Mouse (Mus musculus) right cerebral cortex, postnatal 4 days (tissue): ENCODE results near the gene Rngtt.
A peak's percentile ranks its signal among the peaks of the same experiment; 100 is the strongest.
"Not testable (repeated sequence)": the region's sequence is repeated elsewhere in the genome, so short reads cannot be mapped to it uniquely, and the experiment has no call there.

Experiments used
- DNase-seq: peaks from one replicate; pipeline ENCODE4 v3.0.0-alpha.2; 2022

Gene Rngtt

DNA sequence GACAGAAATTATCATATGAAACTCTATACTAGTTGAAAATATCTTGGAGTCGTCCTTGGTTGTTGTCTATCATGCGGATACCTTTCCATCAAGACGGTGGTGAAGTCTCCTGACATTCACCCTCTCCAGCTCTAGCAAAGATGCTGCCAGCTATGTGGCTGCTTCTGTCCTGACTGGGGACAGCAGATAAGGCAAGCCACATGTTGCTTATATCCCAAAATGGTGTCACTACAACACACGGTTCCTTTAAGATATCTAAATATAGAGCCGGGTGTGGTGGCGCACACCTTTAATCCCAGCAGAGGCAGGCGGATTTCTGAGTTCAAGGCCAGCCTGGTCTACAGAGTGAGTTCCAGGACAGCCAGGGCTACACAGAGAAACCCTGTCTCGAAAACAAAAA, 140.2 kb downstream of the Rngtt start:
- DNase-seq = not testable (repeated sequence)

DNA sequence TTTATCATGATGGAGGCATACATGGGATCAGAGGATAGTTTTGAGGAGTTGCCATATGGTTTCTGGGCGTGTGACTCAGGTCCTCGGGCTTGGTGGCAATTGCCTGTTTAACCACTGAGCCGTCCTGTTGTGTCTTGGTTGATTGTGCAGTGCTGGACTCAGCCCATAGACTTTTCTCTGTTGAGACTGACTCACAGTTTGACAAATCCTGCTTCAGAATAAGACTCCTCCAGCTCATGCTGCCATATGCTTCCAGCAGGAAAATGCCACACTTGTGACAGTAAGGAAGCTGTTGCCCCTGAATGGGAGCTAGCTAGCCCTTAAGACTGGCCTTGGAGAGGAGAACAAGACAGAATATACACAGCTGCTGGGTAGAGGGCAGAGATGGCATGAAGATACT, 149.7 kb downstream of the Rngtt start:
- no peak for DNase-seq

- no peak for DNase-seq
These were observed 154.3 kb downstream of the Rngtt start for GRCm38 (mm10) chr4:33464432-33464831.

- DNase-seq = no peak
These were observed 155.8 kb downstream of the Rngtt start for GRCm38 (mm10) chr4:33465871-33466270.

DNA sequence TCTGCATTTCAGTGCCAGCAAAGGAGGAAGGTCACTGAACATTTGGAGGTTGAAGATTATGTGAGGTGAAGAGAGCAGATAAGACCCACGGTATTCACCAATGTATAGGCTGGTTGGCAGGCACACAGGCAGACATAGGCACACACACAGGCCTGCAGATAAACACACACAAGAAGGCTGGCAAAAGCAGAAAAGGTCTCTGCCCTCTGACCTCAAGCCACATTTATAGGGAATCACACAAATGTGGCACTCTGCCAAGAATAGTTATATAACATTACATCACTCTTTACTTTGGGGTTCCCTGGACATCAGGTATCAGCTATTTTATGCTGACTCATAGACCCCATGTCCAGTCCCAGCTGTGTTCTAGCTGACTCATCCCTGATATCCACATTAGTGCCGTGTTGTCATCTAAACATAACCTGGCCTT, 156.9 kb downstream of the Rngtt start:
- DNase-seq = no peak

- no peak for DNase-seq
These were observed 157.5 kb downstream of the Rngtt start for GRCm38 (mm10) chr4:33467627-33468026.

DNA sequence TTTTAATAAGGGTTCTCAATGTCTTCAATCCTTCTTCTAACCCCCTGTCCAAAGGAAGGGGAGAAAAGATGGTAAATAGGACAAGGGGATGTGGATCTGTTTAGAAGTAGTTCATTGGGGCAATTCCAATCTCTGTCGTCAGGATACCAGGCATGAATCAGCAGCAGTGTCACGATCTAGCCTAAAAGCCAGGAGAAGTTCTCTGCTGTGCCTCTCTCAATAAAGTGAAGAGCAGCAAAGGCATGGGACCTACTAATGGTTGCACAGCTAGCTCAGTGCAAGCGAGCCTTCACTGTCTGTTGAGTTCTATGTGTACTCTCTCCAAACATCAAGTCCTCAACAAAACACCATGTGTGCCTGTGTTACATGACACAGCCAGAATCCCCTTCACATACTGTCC, 158.0 kb downstream of the Rngtt start:
- DNase-seq = no peak

DNA sequence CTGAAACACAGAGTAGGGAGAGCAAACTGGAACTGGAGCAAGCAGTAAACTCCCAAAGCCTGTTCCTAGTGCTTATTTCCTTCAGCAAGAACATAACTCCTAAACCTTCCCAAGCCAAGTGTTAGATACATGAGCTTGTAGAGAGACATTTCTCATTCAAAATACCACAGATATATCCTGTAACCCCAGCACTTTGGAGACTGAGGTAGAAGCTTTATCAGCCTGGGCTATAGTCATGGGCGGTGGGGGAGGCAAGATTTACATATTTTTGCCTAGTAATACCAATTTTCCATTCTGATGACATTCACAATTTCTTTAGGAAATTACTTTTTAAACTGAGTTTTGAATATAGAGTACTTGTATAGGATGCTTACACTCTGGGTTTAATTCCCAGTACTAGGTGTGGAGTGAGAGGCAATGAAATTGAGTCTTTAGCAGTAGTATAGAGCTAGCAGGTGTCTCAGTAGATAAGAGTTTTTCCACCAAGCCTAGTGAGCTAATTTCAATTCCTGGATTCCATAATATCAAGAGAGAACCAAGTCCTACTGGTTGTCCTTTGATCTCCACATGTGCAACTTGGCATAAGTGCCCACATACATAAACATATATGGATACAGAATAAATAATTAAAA, 160.7 kb downstream of the Rngtt start:
- DNase-seq = no peak

DNA sequence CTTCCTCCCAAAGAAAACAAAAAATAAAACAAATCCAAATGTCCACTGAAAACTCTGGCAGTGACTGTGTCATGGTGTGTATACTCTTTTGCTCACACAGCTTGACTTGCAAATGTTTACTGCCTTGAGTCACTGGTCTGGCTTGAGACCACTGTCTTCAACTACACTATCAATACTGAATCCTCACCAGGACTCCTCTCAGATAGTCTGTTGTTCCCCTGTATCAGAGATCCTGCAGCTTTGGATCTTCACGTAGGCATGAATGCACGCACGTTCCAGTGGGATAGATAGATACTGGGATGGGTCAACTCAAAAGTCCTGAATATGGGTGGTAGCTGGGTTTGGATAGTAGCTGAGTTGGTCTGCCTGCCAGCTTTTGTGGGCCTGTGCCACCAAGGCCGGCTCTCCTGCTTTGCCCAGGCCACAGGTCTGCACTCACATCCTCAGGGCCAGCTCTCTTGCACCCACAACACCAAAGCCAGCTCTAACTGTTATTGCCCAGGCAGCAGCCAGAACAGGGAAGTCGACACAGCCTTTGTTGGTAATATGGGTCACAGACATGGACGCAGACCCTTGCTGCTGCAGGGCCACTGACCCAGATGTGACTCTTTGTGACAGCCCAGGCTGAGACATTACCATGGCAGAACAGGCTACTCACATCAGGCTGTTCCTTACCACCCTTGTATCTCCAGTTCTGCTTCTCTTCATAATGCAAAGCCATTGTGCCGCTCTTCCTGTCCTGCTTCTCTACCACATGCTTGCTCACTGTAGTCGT, 168.1 kb downstream of the Rngtt start:
- DNase-seq = no peak

- DNase-seq = no peak
These were observed 171.6 kb downstream of the Rngtt start for GRCm38 (mm10) chr4:33481721-33482120.

GRCm38 (mm10) chr4:33486050-33486449, 175.9 kb downstream of the Rngtt start:
- DNase-seq = no peak

- no peak for DNase-seq
These were observed 181.0 kb downstream of the Rngtt start for GRCm38 (mm10) chr4:33491108-33491507.

GRCm38 (mm10) chr4:33494377-33494776, 184.3 kb downstream of the Rngtt start:
- DNase-seq = no peak

- DNase-seq = no peak
These were observed 186.9 kb downstream of the Rngtt start for GRCm38 (mm10) chr4:33496985-33497384.

DNA sequence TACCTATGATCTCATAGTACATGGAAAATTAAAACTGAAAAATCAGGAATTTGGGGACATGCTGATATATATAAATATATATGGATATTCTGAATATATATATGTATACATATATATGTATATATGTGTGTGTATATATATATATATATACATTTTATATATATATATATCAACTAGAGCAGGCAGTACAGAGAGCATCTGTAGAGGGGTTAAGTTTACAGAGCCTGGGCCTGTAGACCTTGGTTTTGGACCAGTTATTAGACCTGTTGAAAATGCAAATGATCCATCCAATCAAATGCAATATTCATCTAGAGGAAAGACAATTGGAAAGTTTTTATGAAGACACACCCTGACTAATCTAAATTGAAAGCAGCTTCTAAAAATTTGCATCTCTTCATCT, 187.5 kb downstream of the Rngtt start:
- no peak for DNase-seq

DNA sequence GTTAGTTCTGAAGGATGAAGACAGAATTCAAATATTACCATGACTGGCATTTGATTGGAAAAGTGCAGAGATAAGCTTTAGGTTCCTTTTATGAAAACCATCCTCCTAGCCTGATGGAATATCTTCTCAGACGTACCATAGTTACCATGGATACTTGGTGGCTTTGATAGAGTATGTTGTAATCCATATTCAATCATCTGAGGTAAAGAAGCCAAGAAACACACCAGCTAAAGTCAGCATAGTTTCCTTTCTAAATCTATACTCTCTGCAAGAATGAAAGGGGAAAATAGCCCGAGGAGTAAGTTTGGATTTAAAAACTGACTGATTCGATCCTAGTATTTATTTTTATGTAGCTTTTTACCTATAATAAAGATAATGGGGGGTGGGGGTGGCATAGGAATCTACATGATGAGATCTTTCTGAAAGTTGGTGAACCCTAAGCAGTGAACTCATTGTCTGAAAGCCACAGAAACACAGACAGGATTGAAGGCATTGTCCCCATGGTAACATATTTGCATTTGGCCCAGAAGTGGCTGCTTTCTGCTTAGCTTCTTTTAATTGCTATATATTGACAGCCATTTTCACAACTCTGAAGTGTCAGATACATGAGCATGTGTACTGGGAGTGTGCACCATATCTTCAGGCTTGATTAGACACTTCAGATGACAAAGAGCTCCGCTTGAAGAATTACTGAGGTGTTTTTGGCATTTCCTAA, 188.2 kb downstream of the Rngtt start:
- no peak for DNase-seq

DNA sequence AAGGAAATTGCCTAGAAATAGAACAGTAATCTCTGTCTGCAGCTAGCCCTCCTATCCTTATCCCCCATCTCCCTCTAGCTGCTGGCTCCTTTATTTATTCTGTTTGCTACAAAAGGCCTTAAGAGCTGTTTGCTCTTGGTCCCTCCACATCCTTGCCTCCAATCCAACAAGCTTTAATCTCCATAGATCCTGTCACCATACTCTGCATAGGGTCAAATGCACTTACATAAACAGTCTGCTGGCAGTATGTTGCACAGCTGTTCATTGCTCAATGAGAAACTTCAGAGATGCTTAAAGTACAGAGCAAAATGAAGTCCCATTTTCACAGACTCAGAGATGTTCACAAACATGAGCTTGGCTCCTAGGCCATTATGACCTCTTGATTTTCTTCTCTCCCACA, 196.5 kb downstream of the Rngtt start:
- DNase-seq = no peak

DNA sequence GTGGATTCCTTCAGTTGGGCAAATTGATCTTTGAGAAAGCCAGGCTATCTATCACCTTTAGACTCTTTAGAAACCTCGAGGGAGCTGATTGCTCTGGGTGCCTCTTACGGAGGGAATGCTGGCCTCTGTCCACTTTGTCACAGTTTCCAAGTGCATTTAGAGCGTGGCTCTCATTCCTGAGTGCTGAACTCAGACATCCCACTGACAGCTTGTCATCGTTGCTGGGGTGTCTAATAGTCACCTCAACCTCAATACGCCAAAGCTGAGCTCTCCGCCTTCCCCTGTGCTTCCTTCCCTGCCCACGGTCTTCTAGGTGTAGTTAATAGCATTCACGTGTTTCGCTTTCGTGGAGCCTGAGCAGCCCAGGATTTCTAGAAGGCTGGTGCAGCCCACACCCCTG, 200.4 kb downstream of the Rngtt start:
- no peak for DNase-seq

GRCm38 (mm10) chr4:33513421-33513820, 203.3 kb downstream of the Rngtt start:
- DNase-seq = no peak

- DNase-seq = peak; percentile 55
These were observed 204.2 kb downstream of the Rngtt start for GRCm38 (mm10) chr4:33514108-33515000.

GRCm38 (mm10) chr4:33520196-33520595, 210.1 kb downstream of the Rngtt start:
- no peak for DNase-seq

DNA sequence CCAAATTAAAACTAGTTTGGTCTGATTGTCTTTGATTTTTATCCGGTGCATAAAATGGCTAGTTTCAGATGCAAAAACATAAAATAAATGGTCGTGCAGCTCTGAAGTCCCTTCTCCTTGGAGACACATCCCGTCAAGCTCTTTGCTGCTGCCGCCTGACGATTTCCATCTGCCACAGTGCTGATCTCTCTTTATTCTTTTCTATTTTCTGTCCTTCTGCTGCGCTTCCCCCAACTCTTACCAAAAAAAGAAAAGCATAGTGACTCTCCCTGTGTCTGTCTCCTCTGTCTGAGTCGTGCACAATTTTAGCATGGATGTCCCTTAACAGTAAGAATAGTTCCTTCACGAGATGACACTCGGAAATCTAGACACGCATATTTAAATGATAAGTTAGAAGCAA, 210.8 kb downstream of the Rngtt start:
- no peak for DNase-seq

GRCm38 (mm10) chr4:33523774-33524173, 213.7 kb downstream of the Rngtt start:
- DNase-seq = no peak
